Mouse (Mus musculus) CH12.LX (cell line): ENCODE measurements around the gene Macf1. TPM values are rescaled to one million over a fixed set of nuclear protein-coding genes. Genes with fewer than 3 reads are reported as not detected.

Experiments
- DNase-seq: peaks from one replicate; pipeline ENCODE4 v3.0.0-alpha.2; 2013; ENCODE audit errors: extremely low read depth
- H3K27ac ChIP-seq: 2 replicates; pipeline ENCODE4 v1.5.1; 2012; ENCODE audit warnings: low read depth, mild to moderate bottlenecking, control low read depth, moderate library complexity; ENCODE audit not compliant: insufficient read depth
- H3K27me3 ChIP-seq: replicated peaks from 2 replicates; pipeline ENCODE3; 2012; ENCODE audit warnings: inconsistent platforms
- H3K36me3 ChIP-seq, 2 experiments: replicated peaks in 1 of 2; 2 replicates each; pipeline versions ENCODE3 to v1.6.1; 2012; ENCODE audit warnings: inconsistent platforms in 1 of 2, low read length in 1 of 2, mild to moderate bottlenecking in 1 of 2, mixed read lengths in 1 of 2, moderate library complexity in 1 of 2; ENCODE audit not compliant: control insufficient read depth in 1 of 2, insufficient read depth in 1 of 2
- H3K4me1 ChIP-seq, 2 experiments: 2 replicates each; pipeline ENCODE4 v1.6.1; 2012; ENCODE audit warnings: inconsistent platforms in 1 of 2, moderate library complexity in 1 of 2; ENCODE audit not compliant: insufficient read depth in 2 of 2, control insufficient read depth in 1 of 2
- H3K4me2 ChIP-seq: 2 replicates; pipeline ENCODE4 v1.6.1; 2012; ENCODE audit warnings: low read depth, mild to moderate bottlenecking, control low read depth; ENCODE audit not compliant: poor library complexity, insufficient read depth, severe bottlenecking
- H3K4me3 ChIP-seq, 3 experiments: fragments of 150-350 bp in 1 of 3; sonication (generic) in 1 of 3; replicated peaks in 1 of 3; 2 replicates each; pipeline versions ENCODE3 to v1.5.1; 2011 to 2012; ENCODE audit warnings: low read depth in 2 of 3, low read length in 2 of 3, mild to moderate bottlenecking in 2 of 3, moderate library complexity in 2 of 3, control low read depth in 1 of 3, improper control_type of control experiment in 1 of 3, inconsistent platforms in 1 of 3, mixed read lengths in 1 of 3; ENCODE audit not compliant: poor library complexity in 1 of 3
- H3K79me2 ChIP-seq: replicated peaks from 2 replicates; pipeline ENCODE4 v1.6.1; 2012; ENCODE audit warnings: mild to moderate bottlenecking, moderate library complexity; ENCODE audit not compliant: control insufficient read depth, poor library complexity, insufficient read depth, severe bottlenecking; ENCODE audit errors: extremely low read depth
- H3K9ac ChIP-seq: 2 replicates; pipeline ENCODE4 v1.6.1; 2012; ENCODE audit warnings: low read depth, mild to moderate bottlenecking, control low read depth, moderate library complexity; ENCODE audit not compliant: insufficient read depth
- H3K9me3 ChIP-seq: replicated peaks from 2 replicates; pipeline ENCODE3; 2012; ENCODE audit warnings: low read length, inconsistent platforms, mixed read lengths
- BHLHE40 ChIP-seq: IDR thresholded peaks from 2 replicates; pipeline ENCODE4 v1.6.1; 2011; ENCODE audit warnings: mild to moderate bottlenecking, low read depth, low read length, improper control_type of control experiment
- CHD1 ChIP-seq: IDR thresholded peaks from 2 replicates; pipeline ENCODE4 v1.6.1; 2012; ENCODE audit warnings: low read depth, low read length, improper control_type of control experiment, inconsistent platforms
- CHD2 ChIP-seq: IDR thresholded peaks from 2 replicates; pipeline ENCODE4 v1.6.1; 2011; ENCODE audit warnings: low read length, improper control_type of control experiment
- CTCF ChIP-seq, 2 experiments: IDR thresholded peaks in 1 of 2; conservative IDR thresholded peaks in 1 of 2; 2 replicates each; pipeline ENCODE4 v1.5.1; 2011 to 2012; ENCODE audit warnings: low read depth in 2 of 2, low read length in 2 of 2, improper control_type of control experiment in 1 of 2, inconsistent platforms in 1 of 2, mild to moderate bottlenecking in 1 of 2, moderate library complexity in 1 of 2
- E2F4 ChIP-seq: IDR thresholded peaks from 2 replicates; pipeline ENCODE4 v1.6.1; 2011; ENCODE audit warnings: low read depth, low read length, improper control_type of control experiment; ENCODE audit not compliant: insufficient replicate concordance
- EP300 ChIP-seq: IDR thresholded peaks from 2 replicates; pipeline ENCODE4 v1.6.1; 2011; ENCODE audit warnings: low read length, improper control_type of control experiment
- JUN ChIP-seq: IDR thresholded peaks from 2 replicates; pipeline ENCODE4 v1.6.1; 2011; ENCODE audit warnings: low read depth, mild to moderate bottlenecking, low read length, improper control_type of control experiment, moderate library complexity; ENCODE audit not compliant: insufficient read depth
- MYC ChIP-seq: IDR thresholded peaks from 2 replicates; pipeline ENCODE4 v1.6.1; 2011; ENCODE audit warnings: low read depth, mild to moderate bottlenecking, improper control_type of control experiment, low read length
- NRF1 ChIP-seq: IDR thresholded peaks from 2 replicates; pipeline ENCODE4 v1.6.1; 2014; ENCODE audit warnings: low read depth, mild to moderate bottlenecking, inconsistent platforms, low read length, improper control_type of control experiment, moderate library complexity
- POLR2AphosphoS2 ChIP-seq: IDR thresholded peaks from 2 replicates; pipeline ENCODE4 v1.6.1; 2011; ENCODE audit warnings: low read depth, low read length, improper control_type of control experiment
- RAD21 ChIP-seq: IDR thresholded peaks from 2 replicates; pipeline ENCODE4 v1.6.1; 2011; ENCODE audit warnings: low read depth, mild to moderate bottlenecking, low read length, improper control_type of control experiment, moderate library complexity
- RCOR1 ChIP-seq: conservative IDR thresholded peaks from 2 replicates; pipeline ENCODE4 v1.6.1; 2012; ENCODE audit warnings: low read depth, mild to moderate bottlenecking, inconsistent platforms, low read length, improper control_type of control experiment
- TCF12 ChIP-seq: IDR thresholded peaks from 2 replicates; pipeline ENCODE4 v1.6.1; 2014; ENCODE audit warnings: low read depth, mild to moderate bottlenecking, inconsistent platforms, low read length, improper control_type of control experiment
- USF2 ChIP-seq: conservative IDR thresholded peaks from 2 replicates; pipeline ENCODE4 v1.6.1; 2011; ENCODE audit warnings: low read depth, low read length, improper control_type of control experiment
- ZC3H11A ChIP-seq: IDR thresholded peaks from 2 replicates; pipeline ENCODE4 v1.6.1; 2012; ENCODE audit warnings: low read depth, mild to moderate bottlenecking, inconsistent platforms, low read length, improper control_type of control experiment
- ZKSCAN1 ChIP-seq: IDR thresholded peaks from 2 replicates; pipeline ENCODE4 v1.6.1; 2012; ENCODE audit warnings: low read depth, inconsistent platforms, low read length, improper control_type of control experiment, borderline replicate concordance
- ZMIZ1 ChIP-seq: IDR thresholded peaks from 2 replicates; pipeline ENCODE4 v1.6.1; 2012; ENCODE audit warnings: low read depth, mild to moderate bottlenecking, inconsistent platforms, low read length, improper control_type of control experiment
- ZNF384 ChIP-seq: IDR thresholded peaks from 2 replicates; pipeline ENCODE4 v1.6.1; 2012; ENCODE audit warnings: low read depth, low read length, improper control_type of control experiment, inconsistent platforms
- dilution Hi-C: fragments of 300-500 bp; cut with MboI; formaldehyde crosslinking; loops from 2 replicates; pipeline ENCODE4 v1.14.3; 2020; ENCODE audit warnings: low sequenced_read_pairs; ENCODE audit not compliant: extremely low pct_unique_long_range_greater_than_20kb, extremely low pct_ligation_motif_present
- in situ Hi-C: fragments of 300-500 bp; cut with MboI; formaldehyde crosslinking; loops from 3 replicates; pipeline ENCODE4 v1.14.3; 2019; ENCODE audit warnings: low sequenced_read_pairs, low pct_ligation_motif_present, low pct_unique_long_range_greater_than_20kb, mixed read lengths
- polyA plus RNA-seq: library from polyadenylated mRNA; unstranded; fragments of >175 nt; gene quantifications from 2 replicates; pipeline ENCODE4 v1.2.1, GENCODE M21; 2012; ENCODE audit warnings: low read depth; ENCODE audit not compliant: insufficient read length
- total RNA-seq, 2 experiments: library from RNA; depleted of rRNA; stranded (reverse); fragments of 300-350 nt in 1 of 2; fragments of >200 nt in 1 of 2; gene quantifications; 2 replicates each; pipeline ENCODE4 v1.2.3; 2012 to 2014

The Macf1 gene
- total and polyA plus RNA-seq, 3 experiments, result 63.3 to 93.3 (median 77.8) TPM

GRCm38 (mm10) chr4:123587616-123588015, 96.5 kb downstream of the Macf1 start:
- no peak overlapping the region for H3K4me3 ChIP-seq
- dilution Hi-C loops (no loop called here), in situ Hi-C loops (no loop called here)
- H3K4me2 ChIP-seq, result no peak overlapping the region
- no peaks in the 10 kb centered on the region for H3K27me3 ChIP-seq
- no peaks in the 10 kb centered on the region for H3K9me3 ChIP-seq
- H3K36me3 ChIP-seq, result no peaks in the 10 kb centered on the region
- no peak overlapping the region for H3K27ac ChIP-seq
- H3K4me1 ChIP-seq, result peaks cover 4 to 31% of the 10 kb centered on the region in 2 experiments; a peak in 3 of 4 replicates
- no peak for TF ChIP-seq ZC3H11A
- no peak for TF ChIP-seq RAD21
- TF ChIP-seq ZKSCAN1, result no peak
- TF ChIP-seq ZNF384, result no peak
- no peak for TF ChIP-seq CTCF (conservative IDR thresholded peaks at IDR 0.05 in 1 of 2, IDR thresholded peaks at IDR 0.05 in 1 of 2; ENCODE audit: low read depth in 2 of 2, low read length in 2 of 2)
- TF ChIP-seq USF2, result no peak
- TF ChIP-seq MYC, result no peak
- no peak for TF ChIP-seq RCOR1
- TF ChIP-seq NRF1, result no peak
- TF ChIP-seq CHD1, result no peak
- TF ChIP-seq EP300, result no peak
- H3K79me2 ChIP-seq, result no peaks in the 10 kb centered on the region
- DNase-seq, result no peak
- no peak overlapping the region for H3K9ac ChIP-seq

GRCm38 (mm10) chr4:123584720-123585093, 99.5 kb downstream of the Macf1 start:
- Histone ChIP-seq H3K79me2 (no peaks in the 10 kb centered on the region), H3K4me3 (no peak overlapping the region), H3K27ac (no peak overlapping the region), H3K27me3 (no peaks in the 10 kb centered on the region), H3K36me3 (no peaks in the 10 kb centered on the region), H3K4me2 (peak overlapping the region; percentile 40), H3K4me1 (peaks cover 4 to 31% of the 10 kb centered on the region in 2 experiments; a peak in 3 of 4 replicates), H3K9me3 (no peaks in the 10 kb centered on the region), H3K9ac (no peak overlapping the region)
- DNase-seq, result peak; percentile 53
- in situ Hi-C loops, result no loop called here
- dilution Hi-C loops, result no loop called here
- TF ChIP-seq POLR2AphosphoS2, result no peak
- TF ChIP-seq CTCF (conservative IDR thresholded peaks at IDR 0.05 in 1 of 2, IDR thresholded peaks at IDR 0.05 in 1 of 2; ENCODE audit: low read depth in 2 of 2, low read length in 2 of 2), result no peak
- no peak for TF ChIP-seq JUN
- no peak for TF ChIP-seq E2F4
- no peak for TF ChIP-seq ZKSCAN1
- TF ChIP-seq TCF12, result peak; percentile 35; the same call in 1 of the 2 replicates
- peak; percentile 56 for TF ChIP-seq EP300
- 0 out of 2 replicates have a peak, but pooled peaks have one; percentile 8 for TF ChIP-seq BHLHE40
- TF ChIP-seq ZMIZ1, result no peak
- no peak for TF ChIP-seq ZNF384
- no peak for TF ChIP-seq USF2
- TF ChIP-seq CHD2, result no peak
